Mouse (Mus musculus) testis, adult 2 months (tissue): ENCODE data around the gene Srpr.

ENCODE experiments used
- CTCF ChIP-seq: fragments of 200-500 bp; IDR thresholded peaks from 2 replicates; pipeline ENCODE4 v1.5.1; 2012; ENCODE audit warnings: low read depth, mild to moderate bottlenecking, inconsistent platforms, low read length, moderate library complexity; ENCODE audit not compliant: control insufficient read depth, insufficient read depth, insufficient replicate concordance
- POLR2A ChIP-seq: fragments of 200-500 bp; IDR thresholded peaks from 2 replicates; pipeline ENCODE4 v1.6.1; 2012; ENCODE audit warnings: low read depth, mild to moderate bottlenecking, inconsistent platforms, low read length, moderate library complexity; ENCODE audit not compliant: control insufficient read depth

DNA sequence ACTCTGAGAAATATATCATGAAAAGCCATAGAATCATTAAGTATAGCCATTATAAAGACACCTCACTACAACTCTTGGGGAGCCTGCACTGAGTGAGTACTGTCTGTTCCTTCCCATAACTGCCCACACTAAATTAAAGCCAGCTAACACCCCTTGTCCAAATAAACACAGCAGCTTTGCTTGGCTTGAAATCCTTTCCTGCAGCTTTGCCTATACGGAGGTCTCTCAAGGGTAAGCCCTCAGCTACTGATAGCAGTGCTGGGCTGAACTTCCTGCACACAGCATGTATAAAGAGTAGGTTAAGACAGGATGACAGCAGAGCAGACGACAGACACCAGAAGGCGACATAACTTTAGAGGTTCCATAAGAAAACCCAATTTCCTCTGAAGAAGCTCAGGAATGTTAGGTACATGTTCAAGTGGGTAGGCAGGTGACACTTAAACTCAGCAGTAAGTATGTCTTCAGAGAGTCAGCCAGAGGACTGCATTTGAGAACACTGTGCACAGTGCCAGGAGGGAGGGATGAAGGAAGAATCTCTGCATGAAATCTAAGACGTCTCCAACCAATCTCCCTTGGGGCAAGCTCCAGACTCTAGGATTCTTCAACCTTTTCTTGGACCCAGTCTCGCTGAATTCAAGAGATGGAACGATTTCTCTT is 39.1 kb downstream of the Srpr start:
- TF ChIP-seq CTCF (no peak), POLR2A (no peak)
